Mouse (Mus musculus) limb, embryonic 11.5 days (tissue): ENCODE data around the gene Angptl3. TPM values are rescaled to one million over a fixed set of nuclear protein-coding genes. Genes with fewer than 3 reads are reported as not detected.
A peak's percentile ranks its signal among the peaks of the same experiment; 100 is the strongest.

Experiments used
- ATAC-seq: fragments of 200-750 bp; cut with Nextera tagmentation; 2 replicates; pipeline ENCODE4 v1.8.0; 2017; ENCODE audit warnings: low read depth; ENCODE audit not compliant: insufficient number of reproducible peaks, low FRiP score, low TSS enrichment
- DNase-seq: peaks from one replicate; pipeline ENCODE4 v3.0.0-alpha.2; 2015; ENCODE audit warnings: low spot score
- H3K27ac ChIP-seq: fragments of 300-500 bp; sonication (generic); replicated peaks from 2 replicates; pipeline ENCODE4 v1.5.1; 2014; ENCODE audit warnings: low read depth, mild to moderate bottlenecking, low read length
- H3K27me3 ChIP-seq: fragments of 300-500 bp; sonication (generic); 2 replicates; pipeline ENCODE4 v1.6.1; 2014; ENCODE audit warnings: mild to moderate bottlenecking, low read length, mixed read lengths; ENCODE audit not compliant: control insufficient read depth, insufficient read depth
- H3K36me3 ChIP-seq: fragments of 300-500 bp; sonication (generic); 2 replicates; pipeline ENCODE4 v1.6.1; 2014; ENCODE audit warnings: mild to moderate bottlenecking, low read length, moderate library complexity, mixed read lengths; ENCODE audit not compliant: control insufficient read depth, insufficient read depth
- H3K4me1 ChIP-seq: fragments of 300-500 bp; sonication (generic); 2 replicates; pipeline ENCODE4 v1.6.1; 2014; ENCODE audit warnings: low read length, mixed read lengths; ENCODE audit not compliant: control insufficient read depth, insufficient read depth
- H3K4me2 ChIP-seq: fragments of 300-500 bp; sonication (generic); 2 replicates; pipeline ENCODE4 v1.6.1; 2014; ENCODE audit warnings: low read depth, mild to moderate bottlenecking, moderate library complexity; ENCODE audit not compliant: severe bottlenecking
- H3K4me3 ChIP-seq: fragments of 300-500 bp; sonication (generic); 2 replicates; pipeline ENCODE4 v1.5.1; 2014; ENCODE audit warnings: low read depth, low read length
- H3K9ac ChIP-seq: fragments of 300-500 bp; sonication (generic); 2 replicates; pipeline ENCODE4 v1.6.1; 2014; ENCODE audit warnings: mild to moderate bottlenecking, low read length
- H3K9me3 ChIP-seq: fragments of 300-500 bp; sonication (generic); 2 replicates; pipeline ENCODE4 v1.6.1; 2016; ENCODE audit warnings: low read length; ENCODE audit not compliant: control insufficient read depth
- WGBS: fragments of 180-500 bp; shearing (Covaris S2); extraction: QIAGEN DNeasy Blood & Tissue Kit; methylation state at CpG from one replicate; pipeline ENCODE4 v1.1.7; 2014; 5-methylcytosine and 5-hydroxymethylcytosine counted together
- polyA plus RNA-seq: library from polyadenylated mRNA; unstranded; fragments of >200 nt; fragmentation: Nextera tagmentation; extraction: Ambion mirVana; gene quantifications from 2 replicates; pipeline ENCODE4 v1.2.1, GENCODE M21; 2014

Gene Angptl3
- polyA plus RNA-seq, 1 experiment from 2014 or later = 1.7 TPM

GRCm38 (mm10) chr4:99044854-99045253, 14.1 kb downstream of the Angptl3 start:
- ATAC-seq = no peak
- no peak overlapping the region for H3K27ac ChIP-seq
- H3K4me3 ChIP-seq = no peak overlapping the region
- no peak overlapping the region for H3K4me2 ChIP-seq
- no peak overlapping the region for H3K9ac ChIP-seq
- H3K36me3 ChIP-seq = peaks cover 11% of the 10 kb centered on the region
- DNase-seq = no peak
- no peaks in the 10 kb centered on the region for H3K9me3 ChIP-seq
- no peaks in the 10 kb centered on the region for H3K4me1 ChIP-seq
- no peaks in the 10 kb centered on the region for H3K27me3 ChIP-seq
- 90% methylated on average over 3 of the region's 3 CpGs for WGBS

GRCm38 (mm10) chr4:99046471-99046870, 15.7 kb downstream of the Angptl3 start:
- WGBS = 85% methylated on average over 3 of the region's 3 CpGs
- no peaks in the 10 kb centered on the region for H3K9me3 ChIP-seq
- no peak for DNase-seq
- H3K9ac ChIP-seq = no peak overlapping the region
- H3K4me2 ChIP-seq = no peak overlapping the region
- no peaks in the 10 kb centered on the region for H3K27me3 ChIP-seq
- no peaks in the 10 kb centered on the region for H3K4me1 ChIP-seq
- H3K36me3 ChIP-seq = peaks cover 11% of the 10 kb centered on the region
- H3K27ac ChIP-seq = no peak overlapping the region
- H3K4me3 ChIP-seq = no peak overlapping the region
- no peak for ATAC-seq

GRCm38 (mm10) chr4:99048581-99048980, 17.8 kb downstream of the Angptl3 start:
- Histone ChIP-seq H3K9ac (no peak overlapping the region), H3K4me2 (no peak overlapping the region), H3K36me3 (peaks cover 7% of the 10 kb centered on the region), H3K9me3 (no peaks in the 10 kb centered on the region), H3K4me3 (no peak overlapping the region), H3K27ac (no peak overlapping the region), H3K27me3 (no peaks in the 10 kb centered on the region), H3K4me1 (no peaks in the 10 kb centered on the region)
- ATAC-seq (no peak), DNase-seq (no peak)
- 94% methylated on average over 2 of the region's 2 CpGs for WGBS

GRCm38 (mm10) chr4:99064524-99064923, 33.8 kb downstream of the Angptl3 start:
- Histone ChIP-seq H3K27me3 (no peaks in the 10 kb centered on the region), H3K9ac (no peak overlapping the region), H3K9me3 (no peaks in the 10 kb centered on the region), H3K27ac (no peak overlapping the region), H3K4me2 (no peak overlapping the region), H3K36me3 (0 out of 2 replicates have a peak, but pooled peaks cover 4% of the 10 kb centered on the region), H3K4me1 (no peaks in the 10 kb centered on the region), H3K4me3 (no peak overlapping the region)
- ATAC-seq (peak; percentile 81; the same call in 1 of the 2 replicates), DNase-seq (peak; percentile 58)
- WGBS = 34% methylated on average over 5 of the region's 5 CpGs

- no peaks in the 10 kb centered on the region for H3K9me3 ChIP-seq
- no peak for ATAC-seq
- DNase-seq = no peak
- no peaks in the 10 kb centered on the region for H3K27me3 ChIP-seq
- 88% methylated on average over 6 of the region's 6 CpGs for WGBS
- H3K36me3 ChIP-seq = peaks cover 3% of the 10 kb centered on the region; the same call in 1 of the 2 replicates
- no peak overlapping the region for H3K4me3 ChIP-seq
- no peak overlapping the region for H3K9ac ChIP-seq
- H3K27ac ChIP-seq = no peak overlapping the region
- no peak overlapping the region for H3K4me2 ChIP-seq
- H3K4me1 ChIP-seq = no peaks in the 10 kb centered on the region
Observed at GRCm38 (mm10) chr4:99068806-99069205, 38.1 kb downstream of the Angptl3 start.

- H3K4me2 ChIP-seq = no peak overlapping the region
- no peaks in the 10 kb centered on the region for H3K27me3 ChIP-seq
- DNase-seq = no peak
- no peaks in the 10 kb centered on the region for H3K9me3 ChIP-seq
- H3K9ac ChIP-seq = no peak overlapping the region
- H3K36me3 ChIP-seq = peaks cover 14% of the 10 kb centered on the region; the same call in 1 of the 2 replicates
- no peak overlapping the region for H3K27ac ChIP-seq
- no peak overlapping the region for H3K4me3 ChIP-seq
- H3K4me1 ChIP-seq = no peaks in the 10 kb centered on the region
- WGBS = 92% methylated on average over 3 of the region's 3 CpGs
- no peak for ATAC-seq
Observed at GRCm38 (mm10) chr4:99078005-99078404, 47.3 kb downstream of the Angptl3 start.

- no peak for ATAC-seq
Observed at GRCm38 (mm10) chr4:99081169-99081568, 50.4 kb downstream of the Angptl3 start.

GRCm38 (mm10) chr4:99083862-99084261, 53.1 kb downstream of the Angptl3 start:
- Histone ChIP-seq H3K27me3 (no peaks in the 10 kb centered on the region), H3K4me2 (no peak overlapping the region), H3K27ac (no peak overlapping the region), H3K9me3 (no peaks in the 10 kb centered on the region), H3K4me3 (no peak overlapping the region), H3K9ac (no peak overlapping the region), H3K36me3 (peaks cover 3% of the 10 kb centered on the region; the same call in 1 of the 2 replicates), H3K4me1 (no peaks in the 10 kb centered on the region)
- 89% methylated on average over 3 of the region's 3 CpGs for WGBS
- ATAC-seq (no peak), DNase-seq (no peak)

More at GRCm38 (mm10) chr4:99081169-99081568, 50.4 kb downstream of the Angptl3 start:
- 78% methylated on average over 1 of the region's 1 CpGs for WGBS
- DNase-seq = no peak
- Histone ChIP-seq H3K4me1 (no peaks in the 10 kb centered on the region), H3K4me2 (no peak overlapping the region), H3K9ac (no peak overlapping the region), H3K27me3 (no peaks in the 10 kb centered on the region), H3K36me3 (peaks cover 6% of the 10 kb centered on the region; the same call in 1 of the 2 replicates), H3K4me3 (no peak overlapping the region), H3K27ac (no peak overlapping the region), H3K9me3 (no peaks in the 10 kb centered on the region)
